Mouse (Mus musculus) ovary, postnatal 36 days (tissue): ENCODE measurements around the gene Arid3c.

Source experiments
- DNase-seq: peaks from one replicate; pipeline ENCODE4 v3.0.0; 2022; ENCODE audit warnings: low spot score, mixed read lengths

The Arid3c gene

DNA sequence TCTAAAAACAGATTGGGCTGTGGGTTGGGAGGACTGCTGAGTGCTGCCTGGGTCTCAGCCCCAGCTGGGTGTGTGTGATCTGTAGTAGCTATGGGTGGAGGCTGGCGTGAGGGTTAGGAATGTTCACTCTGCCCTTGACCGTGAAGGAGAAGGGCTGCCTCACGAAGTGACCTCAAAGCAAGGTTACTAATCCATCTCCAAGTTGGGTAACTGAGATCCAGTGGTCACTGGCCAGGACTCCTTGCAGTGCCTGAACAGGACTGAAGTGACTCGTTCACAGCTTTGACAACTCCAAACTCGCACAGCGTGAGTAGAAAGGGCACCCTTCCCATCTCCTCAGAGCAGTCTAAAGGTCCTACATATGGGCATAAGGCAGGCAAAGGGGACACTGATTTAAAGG is 52.1 kb downstream of the Arid3c start:
- no peak for DNase-seq

DNA sequence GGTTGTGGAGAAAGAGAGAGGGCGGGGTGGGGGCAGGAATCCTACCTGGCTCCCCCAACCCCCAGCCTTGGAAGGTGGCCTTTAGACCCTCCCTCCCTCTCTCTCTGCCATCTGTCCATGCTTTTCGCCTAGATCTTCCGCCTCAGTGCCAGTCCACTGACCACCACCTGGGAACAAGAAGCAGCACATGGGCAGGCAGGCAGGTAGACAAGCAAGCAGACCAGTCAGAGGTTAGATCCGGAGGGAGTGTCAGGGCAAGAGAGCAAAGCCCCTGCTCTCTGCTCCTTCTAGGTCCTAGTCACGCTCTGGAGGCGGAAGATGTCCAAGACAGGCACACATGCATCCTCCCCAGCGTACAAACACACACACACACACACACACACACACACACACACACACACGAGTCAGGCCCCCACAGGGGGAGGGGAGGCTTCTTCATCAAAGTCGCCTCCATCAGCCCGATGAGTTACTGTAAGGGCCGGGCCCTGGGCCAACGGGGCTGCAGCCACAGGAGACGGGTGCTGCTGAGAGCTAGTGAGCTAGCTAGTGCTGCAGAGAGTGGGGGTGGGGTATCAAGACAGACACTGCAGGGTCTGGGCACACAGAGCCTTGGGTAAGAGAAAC is 53.8 kb downstream of the Arid3c start:
- no peak for DNase-seq

DNA sequence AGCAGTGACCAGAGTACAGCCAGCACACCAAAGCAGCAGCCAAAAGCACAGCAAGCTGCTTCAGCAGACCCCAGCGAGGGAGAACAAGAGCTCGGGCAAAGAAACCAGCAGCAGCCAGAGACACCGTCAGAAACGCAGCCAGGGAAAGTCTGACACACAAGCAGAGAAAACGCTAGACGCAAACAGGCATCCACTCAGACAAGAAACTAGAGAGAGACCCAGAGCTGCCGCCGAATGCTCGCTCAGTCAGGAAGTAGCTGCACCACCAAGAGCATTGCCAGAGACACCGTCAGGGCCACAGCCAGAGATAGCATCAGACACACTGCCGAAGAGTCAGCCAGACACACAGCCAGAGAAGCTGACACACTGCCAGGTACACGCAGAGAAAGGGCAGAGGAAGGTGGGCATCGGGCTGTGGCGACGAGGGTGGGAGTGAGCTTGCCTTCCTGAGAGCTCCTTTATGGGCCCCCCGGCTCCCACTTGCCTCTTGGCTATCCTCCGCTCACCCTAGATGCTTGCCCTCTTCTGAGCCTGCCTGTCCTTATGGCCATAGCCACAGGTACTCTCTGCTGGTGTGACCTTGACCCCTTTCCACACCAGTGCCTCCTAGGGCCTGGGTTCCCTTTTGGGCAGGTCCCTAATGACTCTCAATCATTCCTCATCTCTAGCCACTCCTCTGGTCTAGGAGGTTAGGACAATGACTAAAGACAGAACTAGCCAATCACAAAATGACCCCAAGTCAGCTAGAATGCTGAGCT is 54.5 kb downstream of the Arid3c start:
- DNase-seq: no peak
